Mouse (Mus musculus): ENCODE data around the gene 0610010K14Rik.

Gene 0610010K14Rik

DNA sequence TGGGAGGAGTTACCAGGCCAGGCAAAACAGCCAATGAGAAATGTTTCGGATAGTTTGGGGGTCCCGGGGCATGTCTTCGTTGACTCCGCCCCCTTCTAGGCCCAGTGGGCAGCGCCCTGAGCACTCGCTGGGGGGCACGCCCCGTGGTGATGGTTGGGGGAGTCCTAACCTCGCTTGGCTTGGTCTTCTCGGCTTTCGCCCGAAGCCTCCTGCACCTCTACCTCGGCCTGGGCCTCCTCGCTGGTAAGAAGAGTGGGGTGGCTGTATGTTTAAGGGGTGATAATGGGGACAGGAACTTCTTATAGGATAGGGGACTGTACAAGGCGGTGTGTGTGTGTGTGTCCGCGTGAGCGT lies 22.9 kb downstream of the 0610010K14Rik start:
- DNase-seq (ENCODE audit: low spot score in 2 of 2) = no peak

DNA sequence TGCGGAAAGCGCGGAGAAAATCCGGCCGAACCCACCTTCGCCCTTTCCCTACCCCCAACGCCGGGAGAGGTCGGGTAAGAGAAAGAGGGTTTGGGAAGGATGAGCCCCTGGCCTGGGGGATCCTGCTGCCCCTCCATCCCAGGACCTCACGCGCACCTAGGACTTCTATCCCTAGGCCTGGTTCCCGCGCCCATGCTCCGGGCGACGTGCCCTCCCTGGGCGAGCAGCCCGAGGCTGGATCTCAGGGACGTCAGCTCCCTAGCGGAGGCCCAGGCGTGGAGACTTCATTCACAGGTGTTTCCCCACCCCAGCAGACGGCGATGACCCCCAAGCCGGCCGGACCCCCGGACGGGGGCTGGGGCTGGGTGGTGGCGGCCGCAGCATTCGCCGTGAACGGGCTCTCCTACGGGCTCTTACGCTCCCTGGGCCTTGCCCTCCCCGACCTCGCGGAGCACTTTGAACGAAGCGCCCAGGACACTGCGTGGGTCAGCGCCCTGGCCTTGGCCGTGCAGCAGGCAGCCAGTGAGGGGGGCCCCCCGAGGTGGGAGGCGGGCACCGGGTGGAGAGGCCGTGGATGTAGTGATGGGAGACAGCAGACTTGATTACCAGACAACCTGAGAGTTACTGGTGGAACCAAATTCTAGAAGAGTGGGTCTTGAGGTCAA lies 23.4 kb downstream of the 0610010K14Rik start:
- DNase-seq (ENCODE audit: low spot score in 2 of 2) = no peak

DNA sequence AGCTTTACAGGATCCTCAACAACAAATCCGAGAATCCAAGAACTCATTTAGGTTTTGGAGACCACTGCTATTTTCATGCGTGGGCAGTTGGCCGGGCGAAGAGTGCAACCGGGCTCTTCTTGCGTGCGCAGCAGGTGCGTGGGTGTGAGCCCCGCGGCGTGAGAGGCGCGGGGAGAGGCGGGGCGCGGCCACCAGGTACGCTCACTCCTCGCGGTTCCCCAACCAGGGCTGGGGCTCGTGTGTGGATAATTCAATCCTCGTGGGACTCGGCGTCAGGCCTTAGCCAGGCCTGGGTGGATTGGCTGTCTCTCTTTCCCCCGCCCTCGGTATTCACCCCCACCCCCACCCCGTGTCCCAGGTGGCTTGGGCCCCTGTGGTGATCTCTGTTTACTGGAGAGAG lies 24.0 kb downstream of the 0610010K14Rik start:
- no peak for DNase-seq (ENCODE audit: low spot score in 2 of 2)

DNA sequence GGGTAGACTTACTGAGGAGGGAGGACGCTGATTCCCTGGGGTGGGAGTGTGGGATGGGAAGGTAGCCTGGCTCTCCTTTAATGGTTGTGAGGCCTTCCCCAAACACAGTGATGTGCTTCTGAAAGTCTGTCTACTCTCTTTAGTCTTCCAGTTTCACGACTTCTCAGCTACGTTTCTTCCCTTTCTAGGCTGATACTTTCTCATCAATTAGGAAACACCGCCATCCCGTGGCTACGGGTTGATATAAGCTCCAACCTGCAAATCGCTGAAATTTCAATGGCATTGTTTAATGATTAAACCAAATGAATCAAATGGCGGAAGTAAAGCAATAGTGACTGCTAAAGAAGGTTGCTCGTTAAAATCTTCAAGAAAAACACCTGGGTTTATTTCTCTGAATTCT lies 24.8 kb downstream of the 0610010K14Rik start:
- DNase-seq (ENCODE audit: low spot score in 2 of 2) = peak in 1 of 2 experiments; percentile 54

DNA sequence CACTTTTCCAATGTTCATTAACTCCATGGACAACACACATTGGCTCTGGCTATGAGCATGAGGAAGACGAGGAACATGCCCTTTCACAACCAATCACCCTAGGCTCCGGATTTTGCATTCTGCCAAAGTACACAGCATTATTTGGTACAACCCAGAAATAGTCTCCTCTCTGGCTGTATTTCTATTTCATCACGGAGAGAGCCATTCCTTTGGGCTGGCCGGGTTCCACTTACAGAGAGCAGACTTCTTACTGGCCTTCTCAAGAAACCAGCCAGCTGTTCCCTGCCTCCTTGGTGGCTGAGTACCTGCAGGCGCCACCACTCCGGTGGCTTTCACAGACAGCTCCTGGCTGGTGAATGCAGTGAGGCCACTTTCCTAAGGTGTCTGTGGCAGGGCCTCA lies 25.3 kb downstream of the 0610010K14Rik start, which contains the start of gene Slc16a11:
Gene Slc16a11, plus strand, starts transcription at position 330 of the 400 bp plus-strand sequence.
- DNase-seq (ENCODE audit: low spot score in 2 of 2) = no peak

DNA sequence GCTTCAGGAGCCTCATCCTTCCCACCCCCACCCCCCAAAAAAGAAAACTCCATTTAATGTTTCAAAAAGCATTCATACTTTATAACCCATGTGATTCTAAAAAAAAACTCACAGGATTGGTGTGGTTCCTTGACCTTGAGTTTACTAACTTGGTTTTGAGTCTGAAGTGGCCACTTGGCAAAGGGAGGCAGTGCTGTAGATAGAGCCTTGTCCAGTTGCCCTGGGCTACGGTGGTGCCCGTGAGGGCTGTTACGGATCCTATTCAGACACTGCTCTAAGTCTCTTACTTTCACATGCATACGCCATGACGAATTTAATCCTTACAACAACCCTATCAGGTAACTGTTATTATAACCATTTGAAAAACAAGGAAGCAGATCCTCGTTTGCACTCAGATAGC lies 25.7 kb downstream of the 0610010K14Rik start:
- DNase-seq (ENCODE audit: low spot score in 2 of 2) = no peak

DNA sequence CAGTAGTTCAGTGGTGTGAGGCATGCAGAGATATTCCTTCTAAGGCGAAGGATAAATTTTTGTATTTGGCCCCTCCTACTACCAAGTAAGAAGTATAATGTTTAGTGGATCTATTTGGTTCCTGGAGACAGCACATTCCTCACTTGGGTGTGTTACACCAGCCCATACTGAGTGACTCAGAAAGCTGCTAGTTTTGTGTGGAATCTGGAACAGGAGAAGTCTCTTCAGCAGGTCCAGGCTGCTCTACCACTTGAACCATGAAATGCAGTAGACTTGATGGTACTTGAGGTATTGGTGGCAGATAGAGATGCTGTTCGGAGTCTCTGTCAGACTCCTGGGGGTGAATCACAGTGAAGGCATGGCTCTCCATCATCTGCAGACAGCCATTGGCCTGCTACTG lies 27.0 kb downstream of the 0610010K14Rik start:
- no peak for DNase-seq (ENCODE audit: low spot score in 2 of 2)

DNA sequence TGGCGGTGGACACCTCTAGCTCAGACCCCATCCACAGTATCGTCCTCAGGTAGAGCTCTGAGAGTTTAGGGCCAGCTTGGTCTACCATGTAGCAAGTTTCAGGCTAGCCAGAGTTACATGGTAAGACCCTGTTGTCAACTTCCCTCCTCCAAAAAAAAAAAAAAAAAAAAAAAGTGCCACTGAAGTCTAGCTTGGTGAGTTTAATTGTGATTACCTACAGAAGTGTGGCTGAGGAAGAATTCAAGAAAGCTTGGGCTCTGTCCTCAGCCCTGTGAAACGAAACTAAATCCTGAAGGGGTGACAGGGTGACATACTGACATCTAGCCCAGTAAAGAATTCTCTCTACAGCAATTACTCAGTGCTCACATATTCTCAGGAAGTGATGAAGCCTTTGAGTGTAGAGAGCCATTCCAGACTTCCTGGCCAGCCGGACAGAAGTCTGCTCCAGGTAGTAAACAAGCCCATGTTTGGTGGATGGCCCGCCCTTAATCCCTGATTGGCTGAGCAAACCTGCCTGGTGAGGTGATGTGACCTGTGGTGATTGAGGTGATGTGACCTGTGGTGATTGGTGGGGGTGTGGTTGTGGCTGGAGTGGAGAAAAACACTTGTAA lies 28.8 kb downstream of the 0610010K14Rik start:
- DNase-seq (ENCODE audit: low spot score in 2 of 2) = no peak

DNA sequence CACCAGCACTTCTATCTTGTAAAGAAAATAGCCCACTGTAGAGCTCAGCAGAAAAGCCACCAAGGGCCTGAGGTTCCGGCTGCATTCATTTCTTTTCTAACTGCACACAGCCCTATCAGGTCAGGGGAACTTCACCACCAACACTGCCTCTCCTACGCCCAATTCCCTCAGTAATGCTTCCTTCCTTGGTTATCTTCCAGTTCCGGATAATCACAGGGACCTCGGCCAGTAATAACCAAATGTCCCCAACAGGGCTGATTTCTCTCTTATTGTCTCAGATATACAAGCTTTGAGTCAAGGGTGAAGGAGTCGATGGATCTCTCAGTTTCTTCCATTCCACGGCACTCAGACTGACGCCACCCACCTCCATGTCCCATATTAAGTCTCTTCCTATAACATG lies 30.4 kb downstream of the 0610010K14Rik start:
- DNase-seq (ENCODE audit: low spot score in 2 of 2) = no peak

DNA sequence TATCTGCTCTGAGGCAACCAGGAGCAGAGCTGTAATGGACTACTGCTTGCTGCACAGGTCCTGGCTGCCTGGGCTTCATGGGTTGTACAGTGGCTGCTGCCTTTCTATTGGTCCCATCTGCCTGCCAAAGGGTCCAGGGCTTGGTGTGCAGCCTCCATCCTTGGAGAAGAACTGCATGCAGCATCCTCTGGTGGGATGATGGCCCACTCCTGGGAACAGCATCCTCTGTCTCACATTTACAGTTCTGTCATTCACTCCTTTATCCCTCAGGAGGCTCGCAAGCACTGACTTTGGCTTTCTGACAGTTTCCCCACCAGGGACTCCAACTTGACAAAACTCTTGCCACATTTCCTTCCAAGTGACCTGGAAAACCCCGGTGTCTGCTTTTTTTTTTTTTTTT lies 30.9 kb downstream of the 0610010K14Rik start:
- no peak for DNase-seq (ENCODE audit: low spot score in 2 of 2)

DNA sequence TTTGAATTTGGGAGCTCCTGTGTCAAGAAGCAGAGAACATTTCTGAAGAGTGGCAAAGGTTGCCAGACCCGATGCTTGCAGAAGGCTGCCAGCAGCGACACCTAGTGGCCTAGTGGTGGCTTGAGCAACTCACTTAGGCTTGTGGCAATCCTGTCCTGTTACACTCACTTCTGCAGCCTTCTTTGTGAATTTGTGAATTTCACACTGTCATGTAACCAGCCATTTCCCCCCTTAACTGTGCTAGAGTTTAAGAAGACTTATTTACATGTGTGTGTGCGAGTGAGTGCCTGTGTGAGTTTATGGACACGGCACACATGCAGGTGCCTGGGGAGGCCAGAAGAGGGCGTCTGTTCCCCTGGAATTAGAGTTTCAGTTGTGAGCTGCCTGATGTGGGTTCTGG lies 36.0 kb downstream of the 0610010K14Rik start:
- DNase-seq (ENCODE audit: low spot score in 2 of 2) = peak; percentile 46 to 72

DNA sequence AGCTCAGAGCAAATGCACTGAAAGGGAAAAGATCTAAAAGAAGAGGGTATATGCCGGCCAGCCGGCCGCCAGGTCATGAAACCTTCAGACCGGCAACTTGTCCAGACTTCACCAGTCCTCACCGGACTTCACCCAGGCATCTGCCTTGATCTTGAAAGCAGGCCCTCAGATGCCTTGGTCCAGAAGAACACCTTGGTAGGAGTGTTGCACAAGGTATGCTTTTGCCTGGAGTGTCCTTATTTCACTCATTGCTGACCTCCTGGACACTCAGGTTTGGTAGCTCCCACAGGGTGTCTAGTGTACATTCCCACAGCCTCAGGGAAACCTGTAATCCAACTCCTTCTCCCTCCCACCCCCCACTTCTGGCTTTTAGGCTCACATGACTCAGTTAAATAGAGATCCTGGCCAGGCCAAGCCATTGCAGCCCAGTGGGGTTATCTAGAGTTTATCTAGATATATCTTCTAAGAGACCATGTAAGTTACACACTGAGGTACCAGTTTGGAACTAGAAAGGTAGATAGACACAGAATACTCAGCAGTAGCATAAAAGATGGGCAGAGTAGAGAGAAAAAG lies 37.6 kb downstream of the 0610010K14Rik start:
- no peak for DNase-seq (ENCODE audit: low spot score in 2 of 2)

DNA sequence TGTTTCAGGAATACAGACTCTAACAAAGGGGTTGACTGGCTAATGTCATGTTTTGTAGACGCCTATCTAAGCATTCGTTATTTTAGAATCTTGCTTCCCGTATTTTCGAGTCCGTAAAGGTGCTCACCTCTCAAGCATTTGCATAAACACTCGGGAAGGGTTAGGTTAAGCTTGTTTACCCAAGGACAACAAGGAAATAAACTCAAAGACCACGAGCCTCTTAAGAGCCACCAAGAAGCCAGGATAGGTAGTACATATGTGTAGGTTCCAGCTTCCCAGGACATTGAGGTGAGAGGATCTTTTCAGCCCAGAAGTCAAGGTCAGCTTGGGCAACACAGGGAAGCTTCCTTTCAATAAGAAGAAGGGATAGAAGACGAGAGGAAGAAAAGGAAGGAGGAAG lies 38.6 kb downstream of the 0610010K14Rik start:
- DNase-seq (ENCODE audit: low spot score in 2 of 2) = no peak

DNA sequence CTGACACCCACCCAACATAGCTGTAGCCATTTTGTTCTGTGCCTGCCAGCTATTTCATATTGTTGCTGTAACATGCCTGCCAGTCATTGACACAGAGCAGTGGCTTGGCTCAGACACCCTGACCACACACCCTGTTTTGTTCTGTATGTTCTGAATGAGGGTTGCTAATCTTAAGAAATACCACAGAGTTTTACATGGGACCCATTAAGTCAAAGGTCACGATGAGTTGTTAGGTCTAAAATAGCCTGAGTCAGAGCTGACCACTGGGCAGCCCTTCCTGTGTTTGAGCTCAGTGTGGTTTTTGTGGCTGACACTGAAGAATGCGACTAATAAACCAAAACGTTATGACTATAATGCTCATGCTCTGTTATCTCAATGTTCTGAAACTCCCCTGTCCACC lies 39.4 kb downstream of the 0610010K14Rik start:
- no peak for DNase-seq (ENCODE audit: low spot score in 2 of 2)

DNA sequence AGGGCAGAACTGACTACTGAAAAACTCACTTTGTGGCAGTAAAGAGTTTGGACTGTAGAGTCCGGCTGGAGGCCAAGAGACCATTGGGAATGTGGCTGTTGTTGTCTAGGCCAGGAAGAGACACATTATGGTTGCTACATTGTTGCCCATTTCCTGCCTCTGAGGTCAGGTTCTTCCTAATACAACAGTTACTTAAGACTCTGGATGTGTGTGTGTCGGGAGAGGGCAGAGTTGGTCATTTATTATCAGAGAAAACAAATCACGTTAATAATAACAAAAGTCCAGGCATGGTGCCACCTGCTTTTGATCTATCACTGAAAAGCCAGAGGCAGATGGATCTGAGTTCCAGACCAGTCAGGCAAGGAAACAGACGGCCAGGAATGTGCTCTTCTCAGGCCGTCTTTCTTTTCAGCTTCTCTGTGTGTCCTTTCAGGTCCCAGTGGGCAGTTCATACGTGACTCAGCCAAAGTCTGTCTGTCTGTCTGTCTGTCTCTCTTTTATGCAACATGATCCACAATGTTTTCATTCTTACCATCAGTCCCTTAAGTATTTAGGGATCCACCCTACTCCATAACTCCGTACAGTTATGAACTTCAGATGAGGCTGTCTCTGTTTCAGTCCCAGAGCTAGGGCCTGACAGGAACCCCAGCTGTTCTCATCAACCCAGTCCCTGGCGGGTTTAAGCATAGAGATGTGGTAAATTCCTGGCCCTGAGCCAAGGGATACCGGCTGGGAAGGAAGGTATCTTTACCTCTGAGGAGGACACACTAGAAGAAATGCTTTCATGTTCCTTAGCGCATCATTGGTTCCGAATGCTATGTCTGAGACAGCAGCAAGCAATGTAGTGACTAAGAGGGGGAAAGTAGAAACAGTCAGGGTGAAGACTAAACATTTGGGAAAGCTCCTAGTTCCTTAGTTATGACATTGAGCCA lies 44.1 kb downstream of the 0610010K14Rik start:
- DNase-seq (ENCODE audit: low spot score in 2 of 2) = no peak

DNA sequence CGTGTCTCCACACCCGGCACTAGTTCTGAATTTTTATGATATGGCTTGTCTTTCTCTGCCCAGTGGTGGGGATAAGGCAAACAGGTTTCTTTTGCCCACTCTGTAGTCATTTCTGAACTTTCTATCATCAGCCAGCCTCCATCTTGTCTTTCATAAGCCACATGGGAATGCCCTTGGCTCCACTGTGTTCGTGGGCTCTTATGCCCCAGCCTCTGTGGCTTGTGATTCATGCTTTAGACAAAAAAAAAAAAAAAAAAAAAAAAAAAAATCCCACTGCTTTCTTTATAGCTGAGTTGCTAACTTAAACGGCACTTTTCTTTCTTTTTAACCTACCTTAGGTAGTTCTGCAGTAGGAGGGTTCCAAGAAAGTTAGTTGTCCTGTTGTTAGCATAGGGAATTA lies 45.6 kb downstream of the 0610010K14Rik start:
- no peak for DNase-seq (ENCODE audit: low spot score in 2 of 2)

DNA sequence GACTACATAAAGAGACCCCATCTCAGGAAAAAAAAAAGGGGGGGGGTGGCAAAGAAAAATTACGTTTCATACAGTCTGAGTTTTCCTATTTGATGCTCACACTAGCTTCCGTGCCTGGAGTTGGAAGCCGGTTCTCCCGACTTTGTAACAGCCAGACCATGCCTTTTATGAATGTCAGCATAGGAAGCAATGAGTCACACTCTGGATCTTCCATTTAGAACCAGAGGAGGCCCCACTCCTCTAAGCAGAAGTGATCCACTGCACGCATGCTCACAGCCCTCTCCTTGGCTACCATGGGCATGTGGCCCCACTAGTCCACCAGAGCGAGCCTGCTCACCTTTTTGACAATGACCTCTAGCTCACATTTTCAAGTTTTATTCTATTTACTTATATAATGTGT lies 46.5 kb downstream of the 0610010K14Rik start:
- DNase-seq (ENCODE audit: low spot score in 2 of 2) = no peak

DNA sequence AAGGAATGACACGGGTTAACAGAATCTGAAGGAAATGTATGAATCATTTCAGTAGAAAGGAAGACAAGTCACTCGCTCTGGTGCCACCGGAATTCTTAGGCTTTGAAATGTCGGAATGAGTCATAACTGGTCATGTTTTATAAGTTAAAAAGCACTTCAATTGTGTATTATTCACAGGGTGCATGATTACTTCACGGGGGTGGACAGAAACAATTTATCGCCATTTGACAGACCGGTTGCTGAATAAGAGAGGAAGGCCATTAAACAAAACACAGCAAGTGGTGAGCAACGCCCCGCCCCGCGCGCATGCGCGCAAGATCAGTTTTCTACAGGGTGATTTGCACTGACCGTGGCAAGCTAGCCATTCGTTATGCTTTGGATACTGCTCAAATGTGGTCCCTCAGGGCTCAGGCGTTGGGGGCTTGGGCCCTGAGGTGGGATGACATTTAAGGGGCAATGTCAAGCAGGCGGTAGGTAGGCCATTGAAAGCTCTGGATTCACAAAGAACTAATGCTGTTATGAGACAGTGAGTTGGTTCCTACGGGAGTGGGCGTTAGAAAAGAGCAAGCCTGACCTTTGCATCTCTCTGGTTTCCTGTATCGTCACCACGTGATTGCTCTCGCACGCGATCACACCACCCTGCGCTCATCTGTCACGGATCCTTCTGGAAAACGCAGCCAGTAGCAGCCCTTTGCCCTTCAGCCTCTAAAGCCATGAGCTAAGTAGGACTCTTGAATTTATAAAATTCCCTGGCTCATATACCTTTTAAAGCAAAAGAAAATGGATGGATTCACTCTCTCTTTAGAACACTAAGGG lies 48.2 kb downstream of the 0610010K14Rik start:
- DNase-seq (ENCODE audit: low spot score in 2 of 2) = no peak
